Mouse (Mus musculus): Measurements from ENCODE around the gene Celsr2.

Celsr2 gene

GRCm38 (mm10) chr3:108413634-108414360, 1.6 kb downstream of the Celsr2 start:
- no peak for DNase-seq (ENCODE audit: inconsistent ontology term)

GRCm38 (mm10) chr3:108411754-108412121, 3.6 kb downstream of the Celsr2 start:
- DNase-seq (ENCODE audit: inconsistent ontology term) = peak; percentile 93

GRCm38 (mm10) chr3:108411026-108411753, 4.2 kb downstream of the Celsr2 start:
- DNase-seq (ENCODE audit: inconsistent ontology term) = peak; percentile 87

GRCm38 (mm10) chr3:108410359-108410714, 5.0 kb downstream of the Celsr2 start:
- no peak for DNase-seq (ENCODE audit: inconsistent ontology term)

GRCm38 (mm10) chr3:108409656-108410358, 5.5 kb downstream of the Celsr2 start:
- DNase-seq (ENCODE audit: inconsistent ontology term) = no peak

GRCm38 (mm10) chr3:108408517-108409008, 6.8 kb downstream of the Celsr2 start:
- no peak for DNase-seq (ENCODE audit: inconsistent ontology term)

- no peak for DNase-seq (ENCODE audit: inconsistent ontology term)
These were observed 9.0 kb downstream of the Celsr2 start for GRCm38 (mm10) chr3:108406306-108406885.

- peak; percentile 29 for DNase-seq (ENCODE audit: inconsistent ontology term)
These were observed 9.6 kb downstream of the Celsr2 start for GRCm38 (mm10) chr3:108405536-108406305.

- DNase-seq (ENCODE audit: inconsistent ontology term) = peak; percentile 42
These were observed 12.8 kb downstream of the Celsr2 start for GRCm38 (mm10) chr3:108402528-108402920.

- DNase-seq (ENCODE audit: inconsistent ontology term) = peak; percentile 98
These were observed 13.4 kb downstream of the Celsr2 start for GRCm38 (mm10) chr3:108401692-108402527.

- DNase-seq (ENCODE audit: inconsistent ontology term) = no peak
These were observed 14.9 kb downstream of the Celsr2 start for GRCm38 (mm10) chr3:108400442-108400841.

- DNase-seq (ENCODE audit: inconsistent ontology term) = no peak
These were observed 17.1 kb downstream of the Celsr2 start for GRCm38 (mm10) chr3:108398281-108398680.

- no peak for DNase-seq (ENCODE audit: inconsistent ontology term)
These were observed 22.6 kb downstream of the Celsr2 start for GRCm38 (mm10) chr3:108392793-108393192.

- no peak for DNase-seq (ENCODE audit: inconsistent ontology term)
These were observed 23.1 kb downstream of the Celsr2 start for GRCm38 (mm10) chr3:108392299-108392698.

GRCm38 (mm10) chr3:108389111-108389545, 26.2 kb downstream of the Celsr2 start:
- peak; percentile 90 for DNase-seq (ENCODE audit: inconsistent ontology term)

GRCm38 (mm10) chr3:108386186-108386585, 29.2 kb downstream of the Celsr2 start:
- DNase-seq (ENCODE audit: inconsistent ontology term) = peak; percentile 42

- DNase-seq (ENCODE audit: inconsistent ontology term) = peak; percentile 41
These were observed 30.9 kb downstream of the Celsr2 start for GRCm38 (mm10) chr3:108384425-108384824.

- DNase-seq (ENCODE audit: inconsistent ontology term) = peak; percentile 93
These were observed 31.6 kb downstream of the Celsr2 start, which contains the start of gene Psrc1 for GRCm38 (mm10) chr3:108383485-108384354. Psrc1 (plus strand) TSS chr3:108383839.
